Mouse (Mus musculus): ENCODE measurements around the gene Cep131.

DNA sequence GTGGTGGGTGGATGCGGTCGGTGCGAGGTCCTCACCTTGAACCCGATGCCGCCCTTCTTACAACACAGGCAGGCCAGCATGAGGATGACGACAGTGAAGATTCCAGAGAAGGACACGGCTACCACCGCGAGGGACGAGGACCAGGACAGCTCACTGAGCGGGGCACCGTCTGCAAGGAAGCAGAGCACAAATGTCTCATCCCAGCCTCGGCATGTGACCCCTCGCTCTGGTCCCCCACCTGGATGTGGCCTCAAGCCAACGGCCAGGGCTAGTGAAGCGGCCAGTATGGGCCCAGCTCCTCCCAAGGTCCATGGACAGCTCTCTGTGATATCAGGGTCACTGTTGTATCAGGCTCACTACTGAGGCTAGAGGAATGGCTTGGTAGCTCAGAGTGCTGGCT lies 65.3 kb downstream of the Cep131 start:
- TF ChIP-seq CTCF (conservative IDR thresholded peaks at IDR 0.05; ENCODE audit: low read length): no peak
- no peak for TF ChIP-seq NANOG (IDR thresholded peaks at IDR 0.05; ENCODE audit: borderline replicate concordance, low read length)
